Comparison of ENCODE assay signal across 8 mouse cellular contexts in genomic region chr14:118705465-118705807, GRCm38 (mm10). TPM values are rescaled to one million over a fixed set of nuclear protein-coding genes. Genes with fewer than 3 reads are reported as not detected.
DNase-seq lines count a peak whose midpoint lies in the region; ATAC-seq and TF ChIP-seq lines count a peak whose summit lies in the region.

No protein-coding gene starts in this region.

- ATAC-seq in kidney, embryonic 15.5 days (replicated peaks; ENCODE audit: low FRiP score): peak; percentile 1; the same call in 1 of the 2 replicates
- ATAC-seq in forebrain, embryonic 14.5 days: no peak
- peak; percentile 1; the same call in 1 of the 2 replicates for ATAC-seq in liver, embryonic 15.5 days (ENCODE audit: insufficient read depth)

- H3K4me3 ChIP-seq in kidney, embryonic 15.5 days (replicated peaks): peak overlapping the region; percentile 69
- peak overlapping the region; percentile 93 for H3K4me3 ChIP-seq in bone marrow, adult 2 months (replicated peaks; ENCODE audit: control insufficient read depth, low read depth, low read length)
- H3K4me3 ChIP-seq in forebrain, embryonic 14.5 days (ENCODE audit: low read depth, low read length): peak overlapping the region; percentile 65
- H3K4me3 ChIP-seq in liver, embryonic 15.5 days (replicated peaks): peak overlapping the region; percentile 74

- no peak for TF ChIP-seq CTCF in bone marrow, adult 2 months (IDR thresholded peaks at IDR 0.05; ENCODE audit: control insufficient read depth, insufficient read depth, low read length)

- peaks cover 32% of the 10 kb centered on the region for H3K4me1 ChIP-seq in kidney, embryonic 15.5 days
- peaks cover 2% of the 10 kb centered on the region; the same call in 1 of the 2 replicates for H3K4me1 ChIP-seq in bone marrow, adult 2 months (ENCODE audit: control insufficient read depth, insufficient read depth, low read length)
- H3K4me1 ChIP-seq in forebrain, embryonic 14.5 days (ENCODE audit: control insufficient read depth, insufficient read depth, low read length): peaks cover 8% of the 10 kb centered on the region; the same call in 1 of the 2 replicates
- H3K4me1 ChIP-seq in liver, embryonic 15.5 days (replicated peaks): peaks cover 37% of the 10 kb centered on the region

- no peak for DNase-seq in kidney, adult 18-20 months
- DNase-seq in forebrain, embryonic 14.5 days (ENCODE audit: low spot score): peak; percentile 41
- no peak for DNase-seq in layer of hippocampus, postnatal 36 days
- no peak for DNase-seq in cerebellum, adult 9-11 months
- DNase-seq in testis, postnatal 10 days (ENCODE audit: low spot score): no peak

- under 1% methylated on average over 10 of the region's 10 CpGs for WGBS in kidney, embryonic 15.5 days
- WGBS in bone marrow, adult 2 months: under 1% methylated on average over 10 of the region's 10 CpGs
- 3% methylated on average over 10 of the region's 10 CpGs for whole genome bisulfite sequencing in forebrain, embryonic 14.5 days
- 2% methylated on average over 10 of the region's 10 CpGs for WGBS in liver, embryonic 15.5 days (ENCODE audit: insufficient replicate concordance)

- H3K4me2 ChIP-seq in kidney, embryonic 15.5 days: peak overlapping the region; percentile 98
- H3K4me2 ChIP-seq in forebrain, embryonic 14.5 days (ENCODE audit: low read length): peak overlapping the region; percentile 95
- H3K4me2 ChIP-seq in liver, embryonic 15.5 days: peak overlapping the region; percentile 99

- no peaks in the 10 kb centered on the region for H3K9me3 ChIP-seq in kidney, embryonic 15.5 days (replicated peaks)
- H3K9me3 ChIP-seq in forebrain, embryonic 14.5 days (replicated peaks; ENCODE audit: control insufficient read depth, low read length): no peaks in the 10 kb centered on the region
- no peaks in the 10 kb centered on the region for H3K9me3 ChIP-seq in liver, embryonic 15.5 days (replicated peaks)

- peak overlapping the region; percentile 66; the same call in 1 of the 2 replicates for H3K27ac ChIP-seq in kidney, embryonic 15.5 days
- peak overlapping the region; percentile 94 for H3K27ac ChIP-seq in bone marrow, adult 2 months (ENCODE audit: control insufficient read depth, insufficient read depth, low read depth, low read length, poor library complexity)
- no peak overlapping the region for H3K27ac ChIP-seq in forebrain, embryonic 14.5 days (ENCODE audit: low read depth, low read length)
- H3K27ac ChIP-seq in liver, embryonic 15.5 days (replicated peaks): peak overlapping the region; percentile 77

- H3K27me3 ChIP-seq in kidney, embryonic 15.5 days: peaks cover 36% of the 10 kb centered on the region
- peaks cover 10% of the 10 kb centered on the region for H3K27me3 ChIP-seq in forebrain, embryonic 14.5 days (replicated peaks; ENCODE audit: control insufficient read depth, insufficient read depth, low read length)
- H3K27me3 ChIP-seq in liver, embryonic 15.5 days: peaks cover 23% of the 10 kb centered on the region

- peak overlapping the region; percentile 54 for H3K9ac ChIP-seq in kidney, embryonic 15.5 days
- peak overlapping the region; percentile 70 for H3K9ac ChIP-seq in forebrain, embryonic 14.5 days (ENCODE audit: low read length)
- peak overlapping the region; percentile 67 for H3K9ac ChIP-seq in liver, embryonic 15.5 days

- H3K36me3 ChIP-seq in kidney, embryonic 15.5 days: no peaks in the 10 kb centered on the region
- no peaks in the 10 kb centered on the region for H3K36me3 ChIP-seq in forebrain, embryonic 14.5 days (ENCODE audit: control insufficient read depth, insufficient read depth, low read length)
- H3K36me3 ChIP-seq in liver, embryonic 15.5 days (replicated peaks): no peaks in the 10 kb centered on the region

- no peak for TF ChIP-seq POLR2A in bone marrow, adult 2 months (IDR thresholded peaks at IDR 0.05; ENCODE audit: borderline replicate concordance, control insufficient read depth, low read depth, low read length)

RNA-seq across cellular contexts. Expression of gene Abcc4, which starts 0.6 kb away (rescaled TPM):
- 7.3 and 7.9 TPM in 2 replicates for polyA plus RNA-seq in kidney, embryonic 15.5 days (2015; fragmentation: Nextera tagmentation; extraction: Ambion mirVana)
- 5.5 and 7.7 TPM in 2 replicates for polyA plus RNA-seq in bone marrow, adult 2 months (2011; ENCODE audit: insufficient read depth, insufficient read length, low replicate concordance, missing spikeins)
- 1.0 and 1.3 TPM in 2 replicates for polyA plus RNA-seq in forebrain, embryonic 14.5 days (2014; fragmentation: Nextera tagmentation; extraction: Ambion mirVana)
- 1.8 and 1.9 TPM in 2 replicates for polyA plus RNA-seq in liver, embryonic 15.5 days (2015; fragmentation: Nextera tagmentation; extraction: Ambion mirVana)
- 10 to 100 TPM in 1 of 2 experiments, 1 to 10 TPM in 1; 8.2 to 10.4 TPM for total RNA-seq in layer of hippocampus, postnatal 36 days (2021)
